Mouse (Mus musculus) erythroblast, adult 5-6 weeks (primary cell): ENCODE results near the gene Cfap97. TPM values are rescaled to one million over a fixed set of nuclear protein-coding genes. Genes with fewer than 3 reads are reported as not detected.

Experiments used
- ATAC-seq: replicated peaks from 2 replicates; pipeline ENCODE4 v1.8.0; 2016; ENCODE audit warnings: moderate number of reproducible peaks, mild to moderate bottlenecking, moderate TSS enrichment, inconsistent platforms; ENCODE audit not compliant: poor library complexity, low FRiP score, severe bottlenecking
- total RNA-seq, 2 experiments: library from RNA; stranded (forward) in 1 of 2; stranded (reverse) in 1 of 2; fragments of 150-400 nt in 1 of 2; fragments of 200-764, 138-1000 nt in 1 of 2; gene quantifications; 2 replicates each; pipeline versions ENCODE4 v1.2.3 to v1.2.4; 2015 to 2017; ENCODE audit warnings: low replicate concordance in 2 of 2

Cfap97 gene
- total RNA-seq, 2 experiments from 2014 or later: 5.3 to 15.4 TPM

- peak; percentile 77 for ATAC-seq
Observed at GRCm38 (mm10) chr8:46152064-46153031, 777 bp downstream of the Cfap97 start, which contains the start of gene Snx25. Snx25 (minus strand) TSS chr8:46152159.

- no peak for ATAC-seq
Observed at GRCm38 (mm10) chr8:46153042-46153441, 1.5 kb downstream of the Cfap97 start.

- ATAC-seq: peak; percentile 99
Observed at GRCm38 (mm10) chr8:46162953-46163869, 11.6 kb downstream of the Cfap97 start.

- ATAC-seq: peak; percentile 23
Observed at GRCm38 (mm10) chr8:46163870-46164190, 12.3 kb downstream of the Cfap97 start.

GRCm38 (mm10) chr8:46173651-46174050 lies 22.1 kb downstream of the Cfap97 start:
- no peak for ATAC-seq

- ATAC-seq: no peak
Observed at GRCm38 (mm10) chr8:46180136-46180535, 28.6 kb downstream of the Cfap97 start.

- ATAC-seq: no peak
Observed at GRCm38 (mm10) chr8:46185361-46185760, 33.8 kb downstream of the Cfap97 start.

GRCm38 (mm10) chr8:46193100-46193499 lies 41.5 kb downstream of the Cfap97 start:
- no peak for ATAC-seq

GRCm38 (mm10) chr8:46196877-46197276 lies 45.3 kb downstream of the Cfap97 start:
- no peak for ATAC-seq

- ATAC-seq: no peak
Observed at GRCm38 (mm10) chr8:46197673-46198072, 46.1 kb downstream of the Cfap97 start.

- no peak for ATAC-seq
Observed at GRCm38 (mm10) chr8:46202350-46202749, 50.8 kb downstream of the Cfap97 start.

GRCm38 (mm10) chr8:46204301-46204700 lies 52.7 kb downstream of the Cfap97 start:
- no peak for ATAC-seq

- no peak for ATAC-seq
Observed at GRCm38 (mm10) chr8:46204974-46205640, 53.5 kb downstream of the Cfap97 start.

GRCm38 (mm10) chr8:46206107-46206506 lies 54.5 kb downstream of the Cfap97 start:
- ATAC-seq: no peak

- no peak for ATAC-seq
Observed at GRCm38 (mm10) chr8:46208354-46208753, 56.8 kb downstream of the Cfap97 start.

GRCm38 (mm10) chr8:46209057-46209456 lies 57.5 kb downstream of the Cfap97 start:
- no peak for ATAC-seq

- ATAC-seq: no peak
Observed at GRCm38 (mm10) chr8:46210404-46211315, 59.1 kb downstream of the Cfap97 start, which contains the start of gene Slc25a4. Slc25a4 (minus strand) TSS chr8:46211284.

GRCm38 (mm10) chr8:46211611-46212071 lies 60.1 kb downstream of the Cfap97 start:
- ATAC-seq: no peak

- ATAC-seq: no peak
Observed at GRCm38 (mm10) chr8:46212194-46212593, 60.6 kb downstream of the Cfap97 start.
